Mouse (Mus musculus): ENCODE data around the gene Adamtsl5. TPM values are rescaled to one million over a fixed set of nuclear protein-coding genes. Genes with fewer than 3 reads are reported as not detected.

Gene Adamtsl5
- total RNA-seq, 1 experiment from 2014 or later: not detected

GRCm38 (mm10) chr10:80301256-80302081 is 46.7 kb downstream of the Adamtsl5 start:
- no peak for ATAC-seq (ENCODE audit: extremely low read depth, insufficient number of reproducible peaks, low FRiP score, poor library complexity, severe bottlenecking)

DNA sequence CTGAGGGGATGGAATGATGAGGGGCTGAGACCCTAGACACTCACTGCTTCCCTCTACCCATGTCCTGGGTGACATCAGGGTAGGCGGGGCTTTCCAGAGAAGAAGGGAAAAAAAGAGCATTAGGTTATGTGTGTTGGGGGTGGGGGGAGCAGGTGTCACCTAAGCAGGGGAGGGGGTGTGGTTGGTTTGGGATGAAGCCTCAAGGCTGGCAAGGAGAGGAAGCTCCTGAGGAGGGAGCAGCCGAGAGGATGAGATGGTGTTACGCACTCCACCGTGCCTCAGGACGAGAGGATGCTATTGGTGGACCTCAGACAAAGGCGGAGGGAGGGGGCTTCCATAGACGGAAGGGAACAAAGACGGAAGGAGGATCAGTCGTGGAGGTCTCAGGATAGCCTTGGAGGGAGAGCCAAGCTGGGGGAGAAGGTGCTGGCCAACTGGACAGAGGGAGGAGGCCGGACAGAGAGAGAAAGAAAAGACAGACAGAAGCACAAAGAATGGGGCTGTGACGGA is 47.5 kb downstream of the Adamtsl5 start:
- ATAC-seq (ENCODE audit: extremely low read depth, insufficient number of reproducible peaks, low FRiP score, poor library complexity, severe bottlenecking): no peak

DNA sequence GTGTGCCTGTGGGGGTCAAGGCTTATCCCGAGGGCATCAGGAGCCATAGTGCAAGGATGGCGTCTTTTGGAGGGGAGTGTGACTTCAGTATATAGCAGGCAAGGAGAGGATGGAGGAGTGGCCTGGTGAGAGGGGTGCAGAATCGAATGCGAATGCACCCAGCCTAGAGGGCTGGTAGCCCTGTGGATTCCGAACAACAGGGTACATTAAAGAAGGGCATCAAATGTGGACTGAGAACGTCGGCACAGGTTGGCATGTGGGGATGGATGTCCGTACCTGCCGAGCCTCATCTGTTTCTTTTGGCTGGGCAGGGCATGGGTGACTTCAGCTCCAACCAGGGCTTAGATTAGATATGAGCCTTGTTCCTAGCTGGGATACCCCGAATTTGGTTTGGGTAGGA is 48.4 kb downstream of the Adamtsl5 start:
- no peak for ATAC-seq (ENCODE audit: extremely low read depth, insufficient number of reproducible peaks, low FRiP score, poor library complexity, severe bottlenecking)

DNA sequence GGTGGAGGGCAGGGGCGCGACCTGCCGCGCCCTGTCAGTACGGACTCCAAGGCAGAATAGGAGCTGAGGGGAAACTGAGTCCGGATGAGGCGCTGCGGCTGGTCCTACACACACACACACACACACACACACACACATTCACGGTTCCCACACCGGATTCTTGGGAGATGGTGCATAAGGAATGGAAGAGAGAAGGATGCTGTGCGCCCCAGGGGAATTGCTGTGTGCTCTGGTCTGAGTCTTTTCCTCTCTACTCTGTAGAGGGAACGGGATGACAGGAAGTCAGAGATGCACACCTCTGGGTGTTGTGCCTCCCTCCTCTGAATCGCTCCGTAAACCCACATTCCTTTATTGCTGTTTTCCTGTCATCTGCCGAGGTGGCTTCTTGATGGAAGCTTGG is 48.9 kb downstream of the Adamtsl5 start:
- no peak for ATAC-seq (ENCODE audit: extremely low read depth, insufficient number of reproducible peaks, low FRiP score, poor library complexity, severe bottlenecking)

DNA sequence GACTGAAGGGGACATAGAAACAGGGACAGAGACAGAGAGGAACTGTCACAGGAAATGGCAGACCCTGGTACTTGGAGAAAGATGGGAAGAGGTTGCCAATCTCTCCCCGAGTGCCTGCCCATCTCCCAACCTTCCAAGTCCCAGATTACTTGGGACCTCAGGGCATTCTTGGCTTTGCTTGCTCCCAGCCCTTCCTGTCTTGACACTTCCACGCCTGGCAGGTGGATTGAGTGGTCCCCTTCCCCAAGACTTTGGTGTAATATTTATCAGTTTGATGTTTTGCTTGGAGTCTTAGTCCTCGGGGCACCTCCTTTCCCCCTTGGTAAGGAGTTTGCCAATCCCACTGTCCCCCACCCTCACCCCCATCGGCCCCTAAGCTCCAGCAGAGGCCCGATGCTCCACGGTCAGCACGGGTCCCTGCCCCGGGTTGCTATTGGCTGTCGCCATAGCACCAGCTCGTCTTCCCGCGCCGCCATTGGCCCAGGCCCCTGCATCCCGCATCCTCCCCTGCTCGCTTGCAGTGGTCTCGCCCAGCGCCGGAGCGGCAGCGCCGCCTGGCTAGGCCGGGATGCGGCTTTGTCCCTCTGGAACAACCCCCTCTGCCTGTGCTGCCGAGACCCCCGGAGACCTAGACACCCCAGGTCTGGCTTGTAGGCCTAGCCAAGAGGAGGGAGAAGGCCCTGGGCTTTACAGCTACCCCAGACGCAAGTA is 49.5 kb downstream of the Adamtsl5 start:
- no peak for ATAC-seq (ENCODE audit: extremely low read depth, insufficient number of reproducible peaks, low FRiP score, poor library complexity, severe bottlenecking)

DNA sequence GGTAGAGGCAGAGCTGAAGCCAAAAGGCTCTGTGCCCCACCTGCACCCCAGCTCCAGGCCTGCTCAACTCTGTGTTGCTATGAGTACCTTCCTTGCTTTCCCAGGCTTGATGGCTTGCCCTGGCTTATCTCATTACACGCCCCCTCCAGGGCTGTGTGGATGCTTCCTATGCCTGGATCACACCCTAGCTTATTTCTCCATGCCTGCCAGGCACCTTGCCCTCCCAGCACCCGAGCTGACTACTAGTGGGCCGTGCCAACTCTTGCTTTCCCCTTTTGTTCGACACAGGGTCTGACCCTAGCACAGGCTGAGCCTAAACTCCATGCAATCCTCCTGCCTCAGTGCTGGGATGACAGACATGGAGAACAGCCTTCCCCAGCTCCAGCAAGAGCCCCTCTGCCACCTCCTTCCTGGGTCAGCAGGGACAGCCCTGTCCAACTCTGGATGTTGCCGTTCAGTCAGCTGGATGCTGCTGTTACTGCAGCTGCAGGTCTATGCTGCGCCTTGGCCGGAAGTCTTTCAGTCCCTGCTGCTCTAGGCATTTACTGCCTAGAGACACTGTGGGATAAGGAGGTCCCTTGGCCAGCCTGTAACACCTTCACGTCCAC is 50.6 kb downstream of the Adamtsl5 start:
- no peak for ATAC-seq (ENCODE audit: extremely low read depth, insufficient number of reproducible peaks, low FRiP score, poor library complexity, severe bottlenecking)

- ATAC-seq (ENCODE audit: extremely low read depth, insufficient number of reproducible peaks, low FRiP score, poor library complexity, severe bottlenecking): no peak
Measured at GRCm38 (mm10) chr10:80296824-80297223, 51.4 kb downstream of the Adamtsl5 start.

- peak; percentile 39; the same call in 1 of the 2 replicates for ATAC-seq (ENCODE audit: extremely low read depth, insufficient number of reproducible peaks, low FRiP score, poor library complexity, severe bottlenecking)
Measured at GRCm38 (mm10) chr10:80295618-80296425, 52.4 kb downstream of the Adamtsl5 start, which contains the start of gene Apc2. Apc2 (plus strand) TSS chr10:80295977.

- no peak for ATAC-seq (ENCODE audit: extremely low read depth, insufficient number of reproducible peaks, low FRiP score, poor library complexity, severe bottlenecking)
Measured at GRCm38 (mm10) chr10:80294788-80295303, 53.4 kb downstream of the Adamtsl5 start.

GRCm38 (mm10) chr10:80294311-80294710 is 53.9 kb downstream of the Adamtsl5 start:
- no peak for ATAC-seq (ENCODE audit: extremely low read depth, insufficient number of reproducible peaks, low FRiP score, poor library complexity, severe bottlenecking)

- ATAC-seq (ENCODE audit: extremely low read depth, insufficient number of reproducible peaks, low FRiP score, poor library complexity, severe bottlenecking): no peak
Measured at GRCm38 (mm10) chr10:80293325-80293724, 54.9 kb downstream of the Adamtsl5 start.

- ATAC-seq (ENCODE audit: extremely low read depth, insufficient number of reproducible peaks, low FRiP score, poor library complexity, severe bottlenecking): peak; percentile 91
Measured at GRCm38 (mm10) chr10:80292251-80293146, 55.7 kb downstream of the Adamtsl5 start, which contains the start of gene Rps15. Rps15 (plus strand) TSS chr10:80292453.

Other genes starting within 250 kb of the Adamtsl5 start
- gene Sbno2, start 242.8 kb downstream of the Adamtsl5 start, total RNA-seq (2017): 232 and 238 TPM in 2 replicates
- gene Stk11, start 232.6 kb downstream of the Adamtsl5 start, total RNA-seq (2017): 229 and 235 TPM in 2 replicates
- gene Atp5d, start 209.8 kb downstream of the Adamtsl5 start, total RNA-seq (2017): 34.4 and 38.6 TPM in 2 replicates
- gene Cbarp, start 207.6 kb downstream of the Adamtsl5 start, total RNA-seq (2017): 0.98 and 1.6 TPM in 2 replicates
- gene Midn, start 200.1 kb downstream of the Adamtsl5 start, total RNA-seq (2017): 126 and 143 TPM in 2 replicates
- 151 and 158 TPM in 2 replicates for gene Cirbp, start 182.4 kb downstream of the Adamtsl5 start, total RNA-seq (2017)
- gene 1600002K03Rik, start 175.5 kb downstream of the Adamtsl5 start, total RNA-seq (2017): 10.3 and 14.2 TPM in 2 replicates
- 0.49 TPM in 1 of 2 replicates, not detected in the other for gene Efna2, start 168.9 kb downstream of the Adamtsl5 start, total RNA-seq (2017)
- 42.0 and 43.6 TPM in 2 replicates for gene Mum1, start 122.0 kb downstream of the Adamtsl5 start, total RNA-seq (2017)
- gene Ndufs7, start 99.3 kb downstream of the Adamtsl5 start, total RNA-seq (2017): 54.3 and 69.8 TPM in 2 replicates
- 0.70 and 2.7 TPM in 2 replicates for gene Gamt, start 87.4 kb downstream of the Adamtsl5 start, total RNA-seq (2017)
- gene Dazap1, start 86.9 kb downstream of the Adamtsl5 start, total RNA-seq (2017): 83.8 and 93.6 TPM in 2 replicates
- gene Rps15, start 56.0 kb downstream of the Adamtsl5 start, total RNA-seq (2017): 1,847 and 1,925 TPM in 2 replicates
- gene Apc2, start 52.4 kb downstream of the Adamtsl5 start, total RNA-seq (2017): 0.23 and 0.37 TPM in 2 replicates
- gene 2310011J03Rik, start 27.9 kb downstream of the Adamtsl5 start, total RNA-seq (2017): 17.5 and 20.7 TPM in 2 replicates
- gene Pcsk4, start 18.9 kb downstream of the Adamtsl5 start, total RNA-seq (2017): 0.25 TPM in 1 of 2 replicates, not detected in the other
- not detected in 2 replicates for gene Reep6, start 18.5 kb downstream of the Adamtsl5 start, total RNA-seq (2017)
- not detected in 2 replicates for gene Plk5, start 8.0 kb upstream of the Adamtsl5 start, total RNA-seq (2017)
- 4.1 and 4.8 TPM in 2 replicates for gene Mex3d, start 39.2 kb upstream of the Adamtsl5 start, total RNA-seq (2017)
- gene Mbd3, start 51.1 kb upstream of the Adamtsl5 start, total RNA-seq (2017): 26.9 and 27.0 TPM in 2 replicates
- 35.4 and 38.2 TPM in 2 replicates for gene Uqcr11, start 58.4 kb upstream of the Adamtsl5 start, total RNA-seq (2017)
- gene Tcf3, start 85.2 kb upstream of the Adamtsl5 start, total RNA-seq (2017): 81.3 and 86.5 TPM in 2 replicates
- not detected in 2 replicates for gene Onecut3, start 146.4 kb upstream of the Adamtsl5 start, total RNA-seq (2017)
- gene Atp8b3, start 190.7 kb upstream of the Adamtsl5 start, total RNA-seq (2017): 0.12 and 0.23 TPM in 2 replicates
- gene Rexo1, start 213.1 kb upstream of the Adamtsl5 start, total RNA-seq (2017): 29.3 and 35.4 TPM in 2 replicates
- 6.5 and 8.0 TPM in 2 replicates for gene Klf16, start 228.9 kb upstream of the Adamtsl5 start, total RNA-seq (2017)
- 26.4 and 33.0 TPM in 2 replicates for gene Abhd17a, start 241.9 kb upstream of the Adamtsl5 start, total RNA-seq (2017)

All from neutrophil, adult 5-6 weeks (primary cell).